Mouse (Mus musculus) megakaryocyte, embryonic 14.5 days (primary cell): ENCODE measurements around the gene Stx1b.

Source experiments
- FLI1 ChIP-seq: IDR thresholded peaks from 2 replicates; pipeline ENCODE4 v1.6.1; 2012; ENCODE audit warnings: low read length, inconsistent platforms, mixed read lengths
- GATA1 ChIP-seq: IDR thresholded peaks from 3 replicates; pipeline ENCODE4 v1.6.1; 2012; ENCODE audit warnings: mixed read lengths, low read length, inconsistent platforms, borderline replicate concordance

DNA sequence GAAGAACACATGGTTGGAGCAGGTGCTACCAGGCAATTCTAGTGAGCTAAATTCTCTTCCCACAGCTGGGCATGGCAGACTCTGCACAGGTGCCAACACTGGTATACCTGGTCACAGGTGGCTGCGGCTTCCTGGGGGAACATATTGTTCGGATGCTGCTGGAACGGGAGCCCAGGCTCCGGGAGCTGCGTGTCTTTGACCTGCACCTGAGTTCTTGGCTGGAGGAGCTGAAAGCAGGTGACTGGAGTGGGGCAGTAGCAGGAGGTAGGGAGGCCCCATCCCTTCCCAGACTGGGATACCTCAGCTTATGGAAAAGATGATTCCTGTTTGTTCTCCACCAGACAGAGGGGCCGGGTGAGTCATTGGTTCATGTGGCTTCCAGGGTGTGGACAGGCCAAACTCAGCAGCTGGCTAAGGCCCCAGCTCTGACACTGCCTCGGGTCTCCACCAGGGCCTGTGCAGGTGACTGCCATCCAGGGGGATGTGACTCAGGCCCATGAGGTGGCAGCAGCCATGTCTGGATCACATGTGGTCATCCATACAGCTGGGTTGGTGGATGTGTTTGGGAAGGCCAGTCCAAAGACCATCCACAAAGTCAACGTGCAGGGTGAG, 23.2 kb downstream of the Stx1b start:
- TF ChIP-seq GATA1 (no peak), FLI1 (no peak)
